In genomic region chr10:111936491-111937145, GRCm38 (mm10) we compare ENCODE assay signal across 8 mouse cellular contexts. TPM values are rescaled to one million over a fixed set of nuclear protein-coding genes. Genes with fewer than 3 reads are reported as not detected.
DNase-seq lines count a peak whose midpoint lies in the region; ATAC-seq lines count a peak whose summit lies in the region.

No protein-coding gene starts in this region.

- H3K4me1 ChIP-seq in liver, embryonic 12.5 days = no peaks in the 10 kb centered on the region
- no peaks in the 10 kb centered on the region for H3K4me1 ChIP-seq in liver, embryonic 11.5 days (replicated peaks; ENCODE audit: control insufficient read depth, insufficient read depth, low read length)
- peaks cover 43% of the 10 kb centered on the region for H3K4me1 ChIP-seq in heart, embryonic 15.5 days (replicated peaks)

- DNase-seq in liver, embryonic 11.5 days (ENCODE audit: low spot score) = no peak
- peak; percentile 22 for DNase-seq in brain, adult 2 months (ENCODE audit: low read depth, low spot score)
- peak; percentile 52 for DNase-seq in kidney, postnatal 14 days
- DNase-seq in retina, embryonic 14.5 days (ENCODE audit: low spot score) = peak; percentile 39
- DNase-seq in layer of hippocampus, postnatal 36 days = no peak
- no peak for DNase-seq in embryo, embryonic 10 days (ENCODE audit: low spot score)

- no peaks in the 10 kb centered on the region for H3K27me3 ChIP-seq in liver, embryonic 12.5 days (replicated peaks)
- no peaks in the 10 kb centered on the region for H3K27me3 ChIP-seq in liver, embryonic 11.5 days (replicated peaks; ENCODE audit: control insufficient read depth, insufficient read depth, low read length)
- no peaks in the 10 kb centered on the region for H3K27me3 ChIP-seq in heart, embryonic 15.5 days

- H3K27ac ChIP-seq in liver, embryonic 12.5 days = peak overlapping the region; percentile 12; the same call in 1 of the 2 replicates
- no peak overlapping the region for H3K27ac ChIP-seq in liver, embryonic 11.5 days (ENCODE audit: low read depth, low read length)
- peak overlapping the region; percentile 84 for H3K27ac ChIP-seq in heart, embryonic 15.5 days

- H3K4me2 ChIP-seq in liver, embryonic 12.5 days = no peak overlapping the region
- H3K4me2 ChIP-seq in liver, embryonic 11.5 days = no peak overlapping the region
- peak overlapping the region; percentile 43 for H3K4me2 ChIP-seq in heart, embryonic 15.5 days

- H3K9ac ChIP-seq in liver, embryonic 12.5 days = no peak overlapping the region
- no peak overlapping the region for H3K9ac ChIP-seq in liver, embryonic 11.5 days (ENCODE audit: low read depth, low read length)
- no peak overlapping the region for H3K9ac ChIP-seq in heart, embryonic 15.5 days

- no peaks in the 10 kb centered on the region for H3K9me3 ChIP-seq in liver, embryonic 12.5 days (replicated peaks)
- no peaks in the 10 kb centered on the region for H3K9me3 ChIP-seq in liver, embryonic 11.5 days (ENCODE audit: control insufficient read depth, low read length)
- no peaks in the 10 kb centered on the region for H3K9me3 ChIP-seq in heart, embryonic 15.5 days (replicated peaks)

- no peak overlapping the region for H3K4me3 ChIP-seq in liver, embryonic 12.5 days
- no peak overlapping the region for H3K4me3 ChIP-seq in liver, embryonic 11.5 days (ENCODE audit: low read depth, low read length)
- H3K4me3 ChIP-seq in heart, embryonic 15.5 days = no peak overlapping the region

- 34% methylated on average over 13 of the region's 13 CpGs for WGBS in liver, embryonic 12.5 days (ENCODE audit: insufficient replicate concordance)
- 38% methylated on average over 13 of the region's 13 CpGs for WGBS in liver, embryonic 11.5 days
- 9% methylated on average over 13 of the region's 13 CpGs for WGBS in heart, embryonic 15.5 days

- ATAC-seq in liver, embryonic 12.5 days = no peak
- no peak for ATAC-seq in liver, embryonic 11.5 days (replicated peaks; ENCODE audit: low FRiP score)
- ATAC-seq in heart, embryonic 15.5 days (replicated peaks; ENCODE audit: insufficient number of reproducible peaks, insufficient read depth, low FRiP score, low read depth) = peak; percentile 86

- no peaks in the 10 kb centered on the region for H3K36me3 ChIP-seq in liver, embryonic 12.5 days
- no peaks in the 10 kb centered on the region for H3K36me3 ChIP-seq in liver, embryonic 11.5 days (ENCODE audit: control insufficient read depth, insufficient read depth, low read length)
- no peaks in the 10 kb centered on the region for H3K36me3 ChIP-seq in heart, embryonic 15.5 days

RNA-seq across cellular contexts. Expression of gene Krr1, which starts 35.8 kb away (rescaled TPM):
- 37.1 and 40.0 TPM in 2 replicates for polyA plus RNA-seq in liver, embryonic 12.5 days (2016; fragmentation: Nextera tagmentation; extraction: Ambion mirVana)
- 56.5 and 57.6 TPM in 2 replicates for polyA plus RNA-seq in liver, embryonic 11.5 days (2014; fragmentation: Nextera tagmentation; extraction: Ambion mirVana)
- polyA plus RNA-seq in heart, embryonic 15.5 days (2015; fragmentation: Nextera tagmentation; extraction: Ambion mirVana) = 23.3 and 25.0 TPM in 2 replicates
- 10 to 100 TPM; 40.2 to 40.6 TPM for total RNA-seq in layer of hippocampus, postnatal 36 days (2021)

Comparison
In these comparisons a context has a peak if more than half of its experiments do, and no peak if none do; other contexts are left out.
1. DNase-seq: peak in brain, adult 2 months (single experiment), kidney, postnatal 14 days (single experiment) and retina, embryonic 14.5 days (single experiment); none in liver, embryonic 11.5 days (single experiment), layer of hippocampus, postnatal 36 days (0 of 2) and embryo, embryonic 10 days (single experiment).